Mouse (Mus musculus): ENCODE data around the gene Sphkap. TPM values are rescaled to one million over a fixed set of nuclear protein-coding genes. Genes with fewer than 3 reads are reported as not detected.
A peak's percentile ranks its signal among the peaks of the same experiment; 100 is the strongest.

Gene Sphkap
- polyA plus RNA-seq (2015; fragmentation: Nextera tagmentation; extraction: Ambion mirVana): 3.0 and 4.2 TPM in 2 replicates

DNA sequence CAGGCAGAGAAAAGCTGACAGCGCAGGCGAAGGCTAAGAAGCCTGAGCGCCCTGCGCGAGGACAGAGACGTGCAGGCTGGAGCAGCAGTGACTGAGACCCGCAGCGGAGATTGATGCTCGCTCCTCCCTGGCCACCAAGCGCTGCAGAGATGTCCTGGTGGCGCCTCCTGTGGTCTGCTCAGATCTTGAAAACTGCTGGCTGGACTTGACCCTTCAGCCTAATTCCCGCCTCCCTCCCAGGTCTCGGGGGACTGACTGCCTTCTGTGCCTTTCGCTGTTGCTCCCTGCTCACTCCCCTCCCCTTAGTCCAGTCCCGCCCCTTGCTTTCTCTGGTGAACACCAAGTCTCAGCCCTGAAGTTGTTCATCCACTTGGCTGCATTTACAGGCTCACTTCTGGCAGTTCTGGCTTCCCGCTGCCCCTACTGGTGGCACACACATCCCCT is at the start of gene Sphkap:
TSS of gene Sphkap (minus strand) at position 180 of the 444 bp plus-strand sequence.
- Histone ChIP-seq H3K9me3 (no peaks in the 10 kb centered on the region), H3K9ac (replicated peaks) (peak within 1 kb of the TSS; percentile 61), H3K27me3 (peaks cover 11% of the 10 kb centered on the region), H3K4me1 (replicated peaks) (peaks cover 10% of the 10 kb centered on the region), H3K4me3 (replicated peaks) (peak within 1 kb of the TSS; percentile 47), H3K4me2 (replicated peaks) (peak within 1 kb of the TSS; percentile 87), H3K27ac (no peak within 1 kb of the TSS), H3K36me3 (no peaks in the 10 kb centered on the region)
- peak; percentile 88 for ATAC-seq
- WGBS: 1% methylated on average over 16 of the region's 16 CpGs

DNA sequence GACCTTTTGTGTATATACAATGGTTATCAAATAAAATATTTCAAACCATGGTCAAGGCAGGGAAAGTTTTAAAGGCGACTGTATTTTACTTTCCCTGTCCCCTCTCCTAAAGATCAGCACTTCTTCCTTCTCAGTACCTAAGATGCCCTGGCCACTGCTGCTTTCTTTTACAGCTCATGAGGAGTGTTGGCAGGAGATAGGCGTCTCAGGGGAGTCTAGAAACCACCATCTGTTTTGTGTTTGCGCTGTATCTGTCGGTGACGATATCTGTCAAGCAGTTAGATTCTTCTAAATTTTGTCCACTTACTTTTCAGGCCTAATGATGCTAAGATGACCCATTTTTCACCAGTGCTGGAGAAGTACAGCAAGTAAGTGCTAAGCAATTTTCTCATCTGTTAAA is 43.3 kb upstream of the Sphkap start:
- H3K9me3 ChIP-seq: no peaks in the 10 kb centered on the region
- no peaks in the 10 kb centered on the region for H3K4me1 ChIP-seq (replicated peaks)

DNA sequence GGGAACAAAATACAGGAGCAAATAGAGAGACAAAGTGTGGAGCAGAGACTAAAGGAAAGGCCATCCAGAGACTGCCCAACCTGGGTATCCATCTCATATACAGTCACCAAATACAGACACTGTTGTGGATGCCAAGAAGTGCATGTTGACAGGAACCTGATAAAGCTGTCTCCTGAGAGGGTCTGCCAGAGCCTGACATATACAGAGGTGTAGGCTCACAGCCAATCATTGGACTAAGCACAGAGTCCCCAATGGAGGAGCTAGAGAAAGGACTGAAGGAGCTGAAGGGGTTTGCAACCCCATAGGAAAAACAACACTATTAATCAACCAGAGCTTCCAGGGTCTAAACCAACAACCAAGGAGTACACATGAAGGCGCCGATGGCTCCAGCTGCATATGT is 32.4 kb upstream of the Sphkap start:
- no peaks in the 10 kb centered on the region for H3K9me3 ChIP-seq
- no peak for ATAC-seq
- no peaks in the 10 kb centered on the region for H3K36me3 ChIP-seq
- no peak overlapping the region for H3K4me3 ChIP-seq (replicated peaks)
- H3K4me1 ChIP-seq (replicated peaks): no peaks in the 10 kb centered on the region
- 95% methylated on average over 2 of the region's 2 CpGs for WGBS
- H3K27me3 ChIP-seq: no peaks in the 10 kb centered on the region
- H3K4me2 ChIP-seq (replicated peaks): no peak overlapping the region
- H3K27ac ChIP-seq: no peak overlapping the region
- no peak overlapping the region for H3K9ac ChIP-seq (replicated peaks)

More for the DNA sequence above, 43.3 kb upstream of the Sphkap start:
- no peak for ATAC-seq
- H3K4me3 ChIP-seq (replicated peaks): no peak overlapping the region
- H3K4me2 ChIP-seq (replicated peaks): no peak overlapping the region
- H3K9ac ChIP-seq (replicated peaks): no peak overlapping the region
- no peaks in the 10 kb centered on the region for H3K27me3 ChIP-seq
- H3K36me3 ChIP-seq: no peaks in the 10 kb centered on the region
- H3K27ac ChIP-seq: no peak overlapping the region
- WGBS: 83% methylated on average over 5 of the region's 5 CpGs

DNA sequence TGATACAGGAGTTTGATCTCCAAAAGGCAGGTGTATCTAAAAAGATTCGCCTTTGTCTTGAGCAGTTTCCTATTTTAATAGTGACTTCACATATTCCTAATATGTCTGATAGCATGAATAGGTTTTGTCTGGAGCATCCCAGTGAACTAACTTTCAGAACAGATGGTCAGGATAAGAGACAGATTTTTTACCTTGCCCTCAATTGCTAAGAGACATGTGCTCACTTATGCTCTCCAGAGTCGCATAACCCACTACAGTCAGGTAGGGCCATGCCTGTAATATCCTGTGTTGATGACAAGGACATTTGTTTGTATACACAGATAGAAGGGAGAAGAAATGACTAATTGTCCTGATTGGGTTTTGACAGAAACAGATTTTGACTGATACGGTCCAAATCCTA is 25.9 kb upstream of the Sphkap start:
- H3K9me3 ChIP-seq: no peaks in the 10 kb centered on the region
- no peak overlapping the region for H3K9ac ChIP-seq (replicated peaks)
- H3K4me2 ChIP-seq (replicated peaks): no peak overlapping the region
- no peaks in the 10 kb centered on the region for H3K36me3 ChIP-seq
- H3K4me1 ChIP-seq (replicated peaks): no peaks in the 10 kb centered on the region
- no peak overlapping the region for H3K27ac ChIP-seq
- H3K27me3 ChIP-seq: no peaks in the 10 kb centered on the region
- no peak overlapping the region for H3K4me3 ChIP-seq (replicated peaks)
- 93% methylated on average over 3 of the region's 3 CpGs for WGBS
- no peak for ATAC-seq

DNA sequence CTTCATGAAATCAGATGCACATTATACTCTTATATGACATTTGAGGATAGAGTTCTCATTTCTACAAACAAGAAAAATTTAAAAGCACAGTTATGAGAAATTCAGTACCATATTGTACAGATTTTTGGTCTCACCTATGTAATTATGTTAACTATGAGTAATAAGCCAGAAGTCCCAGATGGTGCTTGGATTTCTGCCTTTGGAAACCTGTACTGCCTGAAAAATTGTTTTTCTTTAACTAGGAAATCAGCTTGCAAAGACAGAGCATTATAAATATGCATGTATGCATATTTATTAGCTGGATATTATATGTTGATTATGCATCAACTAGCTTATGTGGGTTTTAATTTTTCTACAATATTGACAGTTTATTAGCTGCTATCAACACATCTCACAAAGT is 21.9 kb upstream of the Sphkap start:
- H3K4me2 ChIP-seq (replicated peaks): no peak overlapping the region
- ATAC-seq: no peak
- no peaks in the 10 kb centered on the region for H3K9me3 ChIP-seq
- no peak overlapping the region for H3K4me3 ChIP-seq (replicated peaks)
- no peaks in the 10 kb centered on the region for H3K4me1 ChIP-seq (replicated peaks)
- H3K27me3 ChIP-seq: no peaks in the 10 kb centered on the region
- H3K9ac ChIP-seq (replicated peaks): no peak overlapping the region
- no peaks in the 10 kb centered on the region for H3K36me3 ChIP-seq
- no peak overlapping the region for H3K27ac ChIP-seq

DNA sequence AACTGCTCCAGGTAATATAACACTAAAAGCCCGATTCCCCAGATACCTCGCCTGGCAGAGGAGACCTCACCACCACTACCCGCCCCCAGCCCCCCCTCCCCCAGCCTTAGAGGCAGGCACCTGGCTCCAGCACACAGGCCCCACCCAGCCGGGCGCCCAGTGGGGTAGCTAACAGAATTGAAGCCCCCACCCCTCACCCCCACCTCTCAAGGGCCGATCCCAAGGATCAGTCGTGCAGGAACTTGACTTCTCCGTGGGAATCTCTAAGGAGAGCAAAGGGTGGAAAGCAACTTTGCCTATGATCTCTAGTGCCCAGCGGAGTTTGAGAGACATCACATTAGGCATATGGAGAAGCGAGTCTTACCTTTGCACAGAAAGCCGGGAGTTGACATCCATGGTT is 384 bp downstream of the Sphkap start:
- WGBS: 3% methylated on average over 11 of the region's 11 CpGs
- H3K4me1 ChIP-seq (replicated peaks): peaks cover 10% of the 10 kb centered on the region
- peak overlapping the region; percentile 61 for H3K9ac ChIP-seq (replicated peaks)
- H3K36me3 ChIP-seq: no peaks in the 10 kb centered on the region
- H3K27me3 ChIP-seq: peaks cover 11% of the 10 kb centered on the region
- H3K4me3 ChIP-seq (replicated peaks): peak overlapping the region; percentile 47
- peak; percentile 72 for ATAC-seq
- H3K27ac ChIP-seq: no peak overlapping the region
- peak overlapping the region; percentile 87 for H3K4me2 ChIP-seq (replicated peaks)
- H3K9me3 ChIP-seq: no peaks in the 10 kb centered on the region

DNA sequence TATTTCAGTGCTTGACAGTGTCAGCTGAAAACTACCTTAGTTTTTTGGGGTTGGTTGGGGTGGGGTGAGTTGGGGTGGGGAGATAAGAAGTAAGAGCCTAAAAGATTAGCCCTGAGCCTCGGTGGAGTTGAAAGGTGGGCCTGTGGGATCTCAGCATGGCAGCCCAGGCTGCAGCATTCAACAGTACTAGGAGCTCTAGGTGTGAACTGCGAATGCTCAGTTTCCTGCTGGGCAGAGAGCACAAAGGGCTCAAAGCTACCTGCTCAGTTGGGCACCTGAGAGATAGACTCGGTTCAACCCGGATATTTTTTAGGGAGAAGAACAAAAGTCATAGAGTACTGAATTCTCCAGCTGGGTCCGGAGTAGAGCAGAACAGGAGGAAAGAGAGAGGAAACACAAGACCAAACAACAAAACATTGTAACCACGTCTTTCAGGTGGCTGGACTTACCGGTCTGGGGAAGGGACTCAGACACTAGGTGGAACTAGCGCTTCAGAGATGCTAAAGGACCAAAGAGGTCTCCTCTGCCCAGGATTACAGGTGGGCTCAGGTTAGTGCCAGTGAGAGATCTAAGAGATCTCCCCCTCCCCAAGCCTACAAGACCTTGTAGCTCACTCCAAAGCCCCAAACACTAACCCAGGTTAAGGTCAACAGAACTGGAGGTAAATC is 984 bp downstream of the Sphkap start:
- Histone ChIP-seq H3K4me2 (replicated peaks) (peak overlapping the region; percentile 87), H3K9ac (replicated peaks) (no peak overlapping the region; the same call in 1 of the 2 replicates), H3K9me3 (no peaks in the 10 kb centered on the region), H3K36me3 (no peaks in the 10 kb centered on the region), H3K27me3 (peaks cover 11% of the 10 kb centered on the region), H3K27ac (no peak overlapping the region), H3K4me1 (replicated peaks) (peaks cover 10% of the 10 kb centered on the region), H3K4me3 (replicated peaks) (peak overlapping the region; percentile 47)
- WGBS: 9% methylated on average over 8 of the region's 8 CpGs
- ATAC-seq: peak; percentile 35

DNA sequence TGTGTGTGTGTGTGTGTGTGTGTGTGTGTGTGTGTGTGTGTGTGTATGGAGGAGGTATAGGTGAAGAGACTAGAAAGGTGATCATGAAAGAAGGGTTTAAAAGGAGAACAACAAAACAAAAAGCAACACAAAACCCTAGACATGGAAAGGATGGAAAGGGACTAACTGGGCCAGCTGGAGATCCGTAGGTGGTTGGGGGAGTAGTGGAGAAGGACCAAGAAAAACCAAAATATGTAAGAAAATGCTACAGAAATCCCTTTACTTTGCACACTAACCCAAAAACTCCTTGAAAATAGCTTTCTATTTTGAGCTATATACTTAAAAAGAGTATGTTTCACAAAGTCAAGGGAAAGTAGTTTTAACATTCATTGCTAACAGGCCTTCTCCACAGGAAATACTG is 6.9 kb downstream of the Sphkap start:
- no peaks in the 10 kb centered on the region for H3K36me3 ChIP-seq
- H3K27me3 ChIP-seq: no peaks in the 10 kb centered on the region
- H3K27ac ChIP-seq: no peak overlapping the region
- H3K4me2 ChIP-seq (replicated peaks): no peak overlapping the region
- no peak overlapping the region for H3K4me3 ChIP-seq (replicated peaks)
- H3K9me3 ChIP-seq: no peaks in the 10 kb centered on the region
- WGBS: 95% methylated on average over 1 of the region's 1 CpGs
- no peak overlapping the region for H3K9ac ChIP-seq (replicated peaks)
- H3K4me1 ChIP-seq (replicated peaks): no peaks in the 10 kb centered on the region
- no peak for ATAC-seq

DNA sequence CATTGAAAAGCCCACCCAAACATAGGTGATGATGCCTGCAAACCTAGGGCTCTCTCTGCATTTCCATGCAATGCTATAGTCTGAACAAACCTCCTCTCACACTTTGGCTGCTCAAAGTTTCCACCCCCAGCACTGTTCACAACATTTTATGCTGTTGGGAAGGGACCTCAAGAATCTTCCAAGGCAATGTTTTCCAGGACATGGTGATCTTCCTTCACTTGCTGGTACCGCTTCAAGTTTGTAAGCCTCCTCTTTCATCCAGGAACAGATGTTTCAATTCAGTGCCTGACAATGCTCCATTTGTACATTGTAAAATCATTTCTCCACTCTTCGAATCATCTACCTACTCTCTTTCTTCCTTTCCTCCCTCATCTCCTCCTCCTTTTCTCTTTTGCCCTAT is 11.7 kb downstream of the Sphkap start:
- H3K27me3 ChIP-seq: no peaks in the 10 kb centered on the region
- no peaks in the 10 kb centered on the region for H3K9me3 ChIP-seq
- H3K4me1 ChIP-seq (replicated peaks): no peaks in the 10 kb centered on the region
- no peak overlapping the region for H3K4me2 ChIP-seq (replicated peaks)
- ATAC-seq: no peak
- no peak overlapping the region for H3K27ac ChIP-seq
- no peak overlapping the region for H3K9ac ChIP-seq (replicated peaks)
- WGBS: 93% methylated on average over 2 of the region's 2 CpGs
- H3K36me3 ChIP-seq: no peaks in the 10 kb centered on the region
- no peak overlapping the region for H3K4me3 ChIP-seq (replicated peaks)

DNA sequence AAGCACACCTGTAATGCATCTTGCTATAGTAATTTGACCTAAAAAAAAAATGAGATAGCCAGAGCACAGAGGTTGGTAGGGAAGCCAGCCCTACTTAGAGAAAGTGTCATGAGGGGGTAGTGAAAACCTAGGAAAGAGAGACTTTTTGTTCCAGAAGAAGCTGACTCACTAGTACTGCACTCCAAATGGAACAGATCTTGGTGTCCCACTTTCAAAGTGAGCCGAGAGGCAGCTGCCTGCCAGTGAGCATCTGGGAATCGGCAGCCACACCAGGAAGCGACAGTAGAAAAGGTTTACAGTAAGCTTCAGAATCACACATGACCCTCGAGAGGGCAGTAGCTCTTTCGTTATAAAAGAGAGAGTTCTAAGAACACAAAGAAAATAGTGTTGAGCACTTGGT is 12.4 kb downstream of the Sphkap start:
- H3K9me3 ChIP-seq: no peaks in the 10 kb centered on the region
- no peaks in the 10 kb centered on the region for H3K36me3 ChIP-seq
- H3K4me3 ChIP-seq (replicated peaks): no peak overlapping the region
- H3K9ac ChIP-seq (replicated peaks): no peak overlapping the region
- no peak overlapping the region for H3K27ac ChIP-seq
- ATAC-seq: no peak
- 87% methylated on average over 5 of the region's 5 CpGs for WGBS
- H3K4me2 ChIP-seq (replicated peaks): no peak overlapping the region
- H3K4me1 ChIP-seq (replicated peaks): no peaks in the 10 kb centered on the region
- no peaks in the 10 kb centered on the region for H3K27me3 ChIP-seq

DNA sequence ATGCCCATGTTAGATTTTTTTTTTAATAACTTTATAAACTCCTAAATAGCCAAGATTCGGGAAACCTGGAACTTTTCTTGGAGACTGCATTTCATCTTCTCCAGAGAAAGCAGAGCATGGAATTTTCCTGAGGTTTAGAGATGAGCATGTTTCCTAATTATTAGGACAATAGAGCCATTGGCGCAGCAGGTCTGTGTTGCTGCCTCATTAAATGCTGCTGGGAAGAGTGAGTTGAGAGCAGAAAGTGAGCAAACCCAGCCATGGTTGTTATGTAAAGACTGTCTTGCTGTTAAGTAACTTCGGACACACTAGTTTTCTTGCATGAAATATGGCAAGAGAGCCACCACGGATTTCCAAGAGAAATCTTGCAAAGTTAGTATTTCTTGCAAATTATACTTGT is 18.6 kb downstream of the Sphkap start:
- H3K27me3 ChIP-seq: no peaks in the 10 kb centered on the region
- H3K27ac ChIP-seq: no peak overlapping the region
- no peak overlapping the region for H3K4me3 ChIP-seq (replicated peaks)
- no peak overlapping the region for H3K9ac ChIP-seq (replicated peaks)
- 74% methylated on average over 4 of the region's 4 CpGs for WGBS
- no peaks in the 10 kb centered on the region for H3K4me1 ChIP-seq (replicated peaks)
- H3K4me2 ChIP-seq (replicated peaks): no peak overlapping the region
- no peaks in the 10 kb centered on the region for H3K9me3 ChIP-seq
- H3K36me3 ChIP-seq: no peaks in the 10 kb centered on the region
- ATAC-seq: no peak

DNA sequence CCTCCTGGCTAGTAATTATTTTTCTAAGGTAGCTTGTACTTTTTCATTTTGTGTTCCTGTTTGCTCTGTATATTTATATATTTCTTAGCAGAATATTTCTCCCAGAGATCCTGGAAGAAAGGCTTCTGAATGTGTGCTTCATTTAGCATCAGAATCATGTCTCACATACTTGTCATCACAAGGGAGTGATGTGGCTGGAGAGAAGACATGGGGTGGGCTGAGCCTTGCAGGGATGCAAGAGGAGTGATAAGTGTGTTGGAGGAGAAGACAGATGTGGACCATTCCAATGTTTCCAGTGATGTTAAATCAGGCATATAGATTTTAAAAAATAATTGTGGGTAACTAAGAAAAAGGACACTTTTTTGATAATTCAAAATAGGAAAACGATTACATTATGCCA is 30.6 kb downstream of the Sphkap start:
- Histone ChIP-seq H3K9ac (replicated peaks) (no peak overlapping the region), H3K4me3 (replicated peaks) (no peak overlapping the region), H3K9me3 (no peaks in the 10 kb centered on the region), H3K4me1 (replicated peaks) (no peaks in the 10 kb centered on the region), H3K27me3 (no peaks in the 10 kb centered on the region), H3K27ac (no peak overlapping the region), H3K4me2 (replicated peaks) (no peak overlapping the region), H3K36me3 (no peaks in the 10 kb centered on the region)
- WGBS: 66% methylated on average over 1 of the region's 1 CpGs
- ATAC-seq: no peak

DNA sequence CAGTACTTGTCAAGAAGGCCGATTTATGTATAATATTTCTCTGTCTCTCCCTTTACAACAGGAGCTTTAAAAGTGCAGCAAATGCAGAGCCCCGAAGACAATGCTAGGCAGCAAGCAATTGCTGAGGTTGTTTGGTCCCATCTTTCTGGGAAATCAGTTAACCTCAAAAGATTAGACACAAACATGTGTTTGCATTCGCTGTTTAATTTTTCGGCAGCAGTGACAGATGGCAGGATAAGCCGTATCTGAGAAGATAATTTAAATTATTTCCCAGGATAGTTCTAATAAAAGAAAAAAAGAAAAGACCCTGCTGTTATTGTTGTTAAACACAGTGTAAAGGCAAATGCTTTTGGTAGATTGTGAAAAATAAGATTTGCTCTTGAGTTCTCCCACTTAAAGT is 41.5 kb downstream of the Sphkap start:
- no peak overlapping the region for H3K4me3 ChIP-seq (replicated peaks)
- 0 out of 2 replicates have a peak, but pooled peaks have one; percentile 17 for ATAC-seq
- no peaks in the 10 kb centered on the region for H3K4me1 ChIP-seq (replicated peaks)
- 63% methylated on average over 5 of the region's 5 CpGs for WGBS
- H3K27me3 ChIP-seq: no peaks in the 10 kb centered on the region
- H3K9ac ChIP-seq (replicated peaks): no peak overlapping the region
- no peak overlapping the region; the same call in 1 of the 2 replicates for H3K27ac ChIP-seq
- H3K36me3 ChIP-seq: no peaks in the 10 kb centered on the region
- H3K4me2 ChIP-seq (replicated peaks): no peak overlapping the region
- no peaks in the 10 kb centered on the region for H3K9me3 ChIP-seq

All from midbrain, embryonic 13.5 days (tissue).